Mouse (Mus musculus) pancreas, adult 10 weeks (tissue): ENCODE results near the gene Gm20219. TPM values are rescaled to one million over a fixed set of nuclear protein-coding genes. Genes with fewer than 3 reads are reported as not detected.

Source experiments
- polyA plus RNA-seq: library from polyadenylated mRNA; stranded (reverse); fragments of 350-450 nt; fragmentation: Illumina TruSeq; extraction: RNeasy Lipid Tissue Mini Kit (QIAGEN cat#74804); gene quantifications from one replicate; pipeline ENCODE4 v1.2.3, GENCODE M21; 2015; ENCODE audit warnings: low read depth, low replicate concordance; ENCODE audit not compliant: insufficient read depth

Gm20219 gene
- polyA plus RNA-seq: 1.6 TPM

GRCm38 (mm10) chr17:56554122-56554551 is at the start of gene Gm20219:
Gene Gm20219 (minus strand): TSS chr17:56554387.

GRCm38 (mm10) chr17:56584257-56585130 is 30.3 kb upstream of the Gm20219 start, which contains the start of the genes Safb2 and Safb:
Gene Safb2 (minus strand): TSS chr17:56584585.
Gene Safb (plus strand): TSS chr17:56584825.

DNA sequence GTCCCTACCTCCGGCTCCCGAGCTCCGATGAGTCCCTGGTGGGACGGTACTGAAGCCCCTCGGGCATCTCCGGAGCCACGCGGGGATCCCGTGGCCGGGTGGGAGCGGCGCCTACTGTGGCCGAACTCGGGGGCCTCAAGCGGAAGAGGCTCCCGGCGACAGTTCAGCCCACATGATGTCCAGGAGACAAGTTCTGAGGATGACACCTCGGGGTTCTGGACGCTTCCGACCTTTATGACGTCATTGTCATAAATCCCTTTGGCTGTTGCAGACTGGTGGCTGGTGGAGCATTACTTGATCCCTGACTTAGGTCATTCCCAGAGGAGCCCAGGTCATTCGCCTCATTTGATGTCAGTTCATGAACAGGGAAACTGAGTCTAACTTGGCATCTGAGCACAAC is 41.9 kb downstream of the Gm20219 start, which contains the start of gene Znrf4:
Gene Znrf4 (minus strand): TSS at position 122 of the 400 bp plus-strand sequence.

Other genes with a start within 250 kb of the Gm20219 start
- 7.8 TPM for gene Kdm4b, start 228.3 kb downstream of the Gm20219 start, polyA plus RNA-seq
- gene Ptprs, start 77.9 kb downstream of the Gm20219 start, polyA plus RNA-seq: 11.7 TPM
- not detected for gene Znrf4, start 42.0 kb downstream of the Gm20219 start, polyA plus RNA-seq
- 77.0 TPM for gene Safb2, start 30.2 kb upstream of the Gm20219 start, polyA plus RNA-seq
- gene Safb, start 30.4 kb upstream of the Gm20219 start, polyA plus RNA-seq: 55.8 TPM
- gene 2410015M20Rik, start 55.4 kb upstream of the Gm20219 start, polyA plus RNA-seq: 41.6 TPM
- gene Rpl36, start 59.0 kb upstream of the Gm20219 start, polyA plus RNA-seq: 608 TPM
- 10.3 TPM for gene Lonp1, start 72.5 kb upstream of the Gm20219 start, polyA plus RNA-seq
- gene Catsperd, start 73.8 kb upstream of the Gm20219 start, polyA plus RNA-seq: 1.2 TPM
- gene Ranbp3, start 118.9 kb upstream of the Gm20219 start, polyA plus RNA-seq: 21.7 TPM
- 59.4 TPM for gene Ndufa11, start 163.4 kb upstream of the Gm20219 start, polyA plus RNA-seq
- gene Vmac, start 163.6 kb upstream of the Gm20219 start, polyA plus RNA-seq: 9.3 TPM
- gene Nrtn, start 203.1 kb upstream of the Gm20219 start, polyA plus RNA-seq: 3.2 TPM
- gene Dus3l, start 210.4 kb upstream of the Gm20219 start, polyA plus RNA-seq: 13.9 TPM
- not detected for gene Prr22, start 215.9 kb upstream of the Gm20219 start, polyA plus RNA-seq